Mouse (Mus musculus) layer of hippocampus, adult 18-20 months (tissue): Measurements from ENCODE around the gene March5. TPM values are rescaled to one million over a fixed set of nuclear protein-coding genes. Genes with fewer than 3 reads are reported as not detected.

Experiments used
- DNase-seq, 2 experiments: peaks; one replicate each; pipeline ENCODE4 v3.0.0; 2022; ENCODE audit warnings: low spot score in 2 of 2
- total RNA-seq, 2 experiments: library from RNA; stranded (reverse); gene quantifications; 2 replicates each; pipeline ENCODE4 v1.2.3; 2021

March5 gene
- total RNA-seq, 2 experiments from 2014 or later, result 89.4 to 90.6 TPM

- no peak for DNase-seq
Measured at GRCm38 (mm10) chr19:37263566-37263942, 56.2 kb downstream of the March5 start.

GRCm38 (mm10) chr19:37263943-37264897, 56.9 kb downstream of the March5 start:
- peak; percentile 60 to 85 for DNase-seq

GRCm38 (mm10) chr19:37265333-37266103, 58.2 kb downstream of the March5 start:
- DNase-seq, result peak; percentile 91 to 99

- DNase-seq, result no peak
Measured at GRCm38 (mm10) chr19:37269106-37269505, 61.8 kb downstream of the March5 start.

Other genes with a start within 250 kb of the March5 start
- gene Cpeb3, start 1.1 kb downstream of the March5 start, total RNA-seq, result 10 to 100 TPM; 76.6 to 76.9 TPM
- gene Ide, start 130.3 kb downstream of the March5 start, total RNA-seq, result 10 to 100 TPM; 54.9 to 56.5 TPM
- gene Kif11, start 168.9 kb downstream of the March5 start, total RNA-seq, result under 1 TPM; 0.57 to 0.63 TPM
- gene Hhex, start 227.3 kb downstream of the March5 start, total RNA-seq, result 1 to 10 TPM; 1.2 to 1.7 TPM